Mouse (Mus musculus) ES-Bruce4 (cell line): Measurements from ENCODE around the gene Cpt1b.

Source experiments
- CTCF ChIP-seq: IDR thresholded peaks from one replicate; pipeline ENCODE4 v1.8.1; 2011; ENCODE audit warnings: low read depth, low read length
- POLR2A ChIP-seq: IDR thresholded peaks from one replicate; pipeline ENCODE4 v1.8.1; 2011; ENCODE audit warnings: low read length; ENCODE audit not compliant: insufficient read depth

GRCm38 (mm10) chr15:89453865-89454478 is 28.3 kb upstream of the Cpt1b start, which contains the start of gene Mapk8ip2:
- TF ChIP-seq POLR2A, result no peak
- no peak for TF ChIP-seq CTCF
